Mouse (Mus musculus): ENCODE measurements around the gene Macrod2. TPM values are rescaled to one million over a fixed set of nuclear protein-coding genes. Genes with fewer than 3 reads are reported as not detected.

Gene Macrod2
- polyA plus RNA-seq, 1 experiment: 3.8 TPM

GRCm38 (mm10) chr2:140819391-140820120, 424.4 kb downstream of the Macrod2 start:
- 18% methylated on average over 2 of the region's 2 CpGs for WGBS
- Histone ChIP-seq H3K4me3 (ENCODE audit: low read depth, low read length) (no peak overlapping the region), H3K4me1 (ENCODE audit: control insufficient read depth, insufficient read depth, insufficient read length, low read length) (no peaks in the 10 kb centered on the region), H3K27me3 (ENCODE audit: control insufficient read depth, insufficient read depth, low read length) (no peaks in the 10 kb centered on the region), H3K36me3 (ENCODE audit: control insufficient read depth, insufficient read depth, low read length) (no peaks in the 10 kb centered on the region), H3K27ac (ENCODE audit: insufficient read depth, low read depth, low read length) (no peak overlapping the region)
- TF ChIP-seq CTCF (IDR thresholded peaks at IDR 0.05; ENCODE audit: extremely low read depth, insufficient read length, insufficient replicate concordance, low read depth, low read length) (no peak), POLR2A (IDR thresholded peaks at IDR 0.05; ENCODE audit: low read depth, low read length) (no peak)

- TF ChIP-seq CTCF (IDR thresholded peaks at IDR 0.05; ENCODE audit: extremely low read depth, insufficient read length, insufficient replicate concordance, low read depth, low read length): no peak
- TF ChIP-seq POLR2A (IDR thresholded peaks at IDR 0.05; ENCODE audit: low read depth, low read length): no peak
- WGBS: 97% methylated on average over 3 of the region's 3 CpGs
- H3K4me3 ChIP-seq (ENCODE audit: low read depth, low read length): no peak overlapping the region
Measured at GRCm38 (mm10) chr2:140822378-140822777, 427.3 kb downstream of the Macrod2 start.

GRCm38 (mm10) chr2:140826241-140826640, 431.1 kb downstream of the Macrod2 start:
- TF ChIP-seq POLR2A (IDR thresholded peaks at IDR 0.05; ENCODE audit: low read depth, low read length) (no peak), CTCF (IDR thresholded peaks at IDR 0.05; ENCODE audit: extremely low read depth, insufficient read length, insufficient replicate concordance, low read depth, low read length) (no peak)
- Histone ChIP-seq H3K27me3 (ENCODE audit: control insufficient read depth, insufficient read depth, low read length) (no peaks in the 10 kb centered on the region), H3K27ac (ENCODE audit: insufficient read depth, low read depth, low read length) (no peak overlapping the region), H3K4me3 (ENCODE audit: low read depth, low read length) (no peak overlapping the region), H3K4me1 (ENCODE audit: control insufficient read depth, insufficient read depth, insufficient read length, low read length) (no peaks in the 10 kb centered on the region), H3K36me3 (ENCODE audit: control insufficient read depth, insufficient read depth, low read length) (no peaks in the 10 kb centered on the region)
- WGBS: 65% methylated on average over 2 of the region's 2 CpGs

More at GRCm38 (mm10) chr2:140822378-140822777, 427.3 kb downstream of the Macrod2 start:
- no peak overlapping the region for H3K27ac ChIP-seq (ENCODE audit: insufficient read depth, low read depth, low read length)
- no peaks in the 10 kb centered on the region for H3K4me1 ChIP-seq (ENCODE audit: control insufficient read depth, insufficient read depth, insufficient read length, low read length)
- H3K27me3 ChIP-seq (ENCODE audit: control insufficient read depth, insufficient read depth, low read length): no peaks in the 10 kb centered on the region
- H3K36me3 ChIP-seq (ENCODE audit: control insufficient read depth, insufficient read depth, low read length): no peaks in the 10 kb centered on the region

- 88% methylated on average over 5 of the region's 5 CpGs for WGBS
- no peak overlapping the region for H3K27ac ChIP-seq (ENCODE audit: insufficient read depth, low read depth, low read length)
- no peaks in the 10 kb centered on the region for H3K36me3 ChIP-seq (ENCODE audit: control insufficient read depth, insufficient read depth, low read length)
- TF ChIP-seq CTCF (IDR thresholded peaks at IDR 0.05; ENCODE audit: extremely low read depth, insufficient read length, insufficient replicate concordance, low read depth, low read length) (no peak), POLR2A (IDR thresholded peaks at IDR 0.05; ENCODE audit: low read depth, low read length) (no peak)
- H3K4me3 ChIP-seq (ENCODE audit: low read depth, low read length): no peak overlapping the region
- no peaks in the 10 kb centered on the region for H3K4me1 ChIP-seq (ENCODE audit: control insufficient read depth, insufficient read depth, insufficient read length, low read length)
- no peaks in the 10 kb centered on the region for H3K27me3 ChIP-seq (ENCODE audit: control insufficient read depth, insufficient read depth, low read length)
Measured at GRCm38 (mm10) chr2:140828859-140829258, 433.8 kb downstream of the Macrod2 start.

GRCm38 (mm10) chr2:140830086-140830485, 435.0 kb downstream of the Macrod2 start:
- no peak for TF ChIP-seq POLR2A (IDR thresholded peaks at IDR 0.05; ENCODE audit: low read depth, low read length)
- no peak for TF ChIP-seq CTCF (IDR thresholded peaks at IDR 0.05; ENCODE audit: extremely low read depth, insufficient read length, insufficient replicate concordance, low read depth, low read length)
- 69% methylated on average over 3 of the region's 3 CpGs for WGBS
- no peaks in the 10 kb centered on the region for H3K4me1 ChIP-seq (ENCODE audit: control insufficient read depth, insufficient read depth, insufficient read length, low read length)
- no peaks in the 10 kb centered on the region for H3K36me3 ChIP-seq (ENCODE audit: control insufficient read depth, insufficient read depth, low read length)
- H3K27ac ChIP-seq (ENCODE audit: insufficient read depth, low read depth, low read length): no peak overlapping the region
- H3K4me3 ChIP-seq (ENCODE audit: low read depth, low read length): no peak overlapping the region
- no peaks in the 10 kb centered on the region for H3K27me3 ChIP-seq (ENCODE audit: control insufficient read depth, insufficient read depth, low read length)

GRCm38 (mm10) chr2:140839371-140839770, 444.3 kb downstream of the Macrod2 start:
- Histone ChIP-seq H3K27me3 (ENCODE audit: control insufficient read depth, insufficient read depth, low read length) (no peaks in the 10 kb centered on the region), H3K36me3 (ENCODE audit: control insufficient read depth, insufficient read depth, low read length) (no peaks in the 10 kb centered on the region), H3K27ac (ENCODE audit: insufficient read depth, low read depth, low read length) (no peak overlapping the region), H3K4me3 (ENCODE audit: low read depth, low read length) (no peak overlapping the region), H3K4me1 (ENCODE audit: control insufficient read depth, insufficient read depth, insufficient read length, low read length) (no peaks in the 10 kb centered on the region)
- WGBS: 44% methylated on average over 2 of the region's 2 CpGs
- no peak for TF ChIP-seq CTCF (IDR thresholded peaks at IDR 0.05; ENCODE audit: extremely low read depth, insufficient read length, insufficient replicate concordance, low read depth, low read length)
- TF ChIP-seq POLR2A (IDR thresholded peaks at IDR 0.05; ENCODE audit: low read depth, low read length): no peak

GRCm38 (mm10) chr2:140839880-140840279, 444.8 kb downstream of the Macrod2 start:
- TF ChIP-seq POLR2A (IDR thresholded peaks at IDR 0.05; ENCODE audit: low read depth, low read length) (no peak), CTCF (IDR thresholded peaks at IDR 0.05; ENCODE audit: extremely low read depth, insufficient read length, insufficient replicate concordance, low read depth, low read length) (no peak)
- H3K36me3 ChIP-seq (ENCODE audit: control insufficient read depth, insufficient read depth, low read length): no peaks in the 10 kb centered on the region
- no peaks in the 10 kb centered on the region for H3K4me1 ChIP-seq (ENCODE audit: control insufficient read depth, insufficient read depth, insufficient read length, low read length)
- H3K27me3 ChIP-seq (ENCODE audit: control insufficient read depth, insufficient read depth, low read length): no peaks in the 10 kb centered on the region
- no peak overlapping the region for H3K27ac ChIP-seq (ENCODE audit: insufficient read depth, low read depth, low read length)
- H3K4me3 ChIP-seq (ENCODE audit: low read depth, low read length): no peak overlapping the region
- 40% methylated on average over 3 of the region's 3 CpGs for WGBS
